Mouse (Mus musculus): ENCODE data around the gene Neurl1a.

- TF ChIP-seq SMC3 (IDR thresholded peaks at IDR 0.05; ENCODE audit: low read depth, low read length) (no peak), MAZ (IDR thresholded peaks at IDR 0.05; ENCODE audit: low read depth, low read length) (no peak), CTCF (IDR thresholded peaks at IDR 0.05 in 2 of 3, conservative IDR thresholded peaks at IDR 0.05 in 1 of 3; ENCODE audit: control insufficient read depth in 1 of 3, insufficient read depth in 1 of 3, low read depth in 2 of 3, low read length in 3 of 3, poor library complexity in 1 of 3, severe bottlenecking in 1 of 3) (no peak), ELF1 (IDR thresholded peaks at IDR 0.05; ENCODE audit: low read depth, low read length) (no peak), USF1 (IDR thresholded peaks at IDR 0.05; ENCODE audit: low read depth, low read length) (no peak)
Measured at GRCm38 (mm10) chr19:47292451-47292951, 113.9 kb downstream of the Neurl1a start.

All from MEL (cell line).